In the genomic region with DNA sequence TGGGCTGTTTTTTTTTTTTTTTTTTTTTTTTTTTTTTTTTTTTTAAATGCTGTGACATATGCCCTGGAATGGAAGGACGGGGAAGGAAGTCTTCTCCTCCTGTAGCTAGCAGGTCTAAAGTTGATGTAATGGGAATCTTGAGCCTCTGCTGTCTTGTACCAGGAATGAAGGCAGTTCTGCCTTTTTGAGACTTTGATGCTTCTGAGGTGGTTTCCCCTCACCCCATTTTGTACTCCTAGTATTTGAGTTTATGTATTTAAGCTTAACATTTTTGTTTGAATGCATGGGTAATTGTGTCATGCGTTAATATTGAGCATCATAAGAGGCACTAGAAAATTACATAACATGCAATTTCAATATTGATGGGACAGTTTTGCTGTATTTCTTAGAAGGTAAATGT, we compare ENCODE assay signal across 9 mouse cellular contexts. TPM values are rescaled to one million over a fixed set of nuclear protein-coding genes. Genes with fewer than 3 reads are reported as not detected.
A peak's percentile ranks its signal among the peaks of the same experiment; 100 is the strongest.
DNase-seq lines count a peak whose midpoint lies in the region; ATAC-seq and TF ChIP-seq lines count a peak whose summit lies in the region.
"Had no signal": no experiment of that assay in that cellular context is flagged by ENCODE, and none has a peak within 500 bp of the region (broad histone marks: within the 10 kb centered on the region; RNA-seq: fewer than 3 reads in every experiment).

No protein-coding gene starts in this region.

- TF ChIP-seq POLR2A in myocyte (IDR thresholded peaks at IDR 0.05; ENCODE audit: insufficient read length, low read depth): no peak

- intact Hi-C loops in left cerebral cortex, adult 2 months (cut with DNase I): no loop called here

- no peak overlapping the region for H3ac ChIP-seq in myocyte (ENCODE audit: control insufficient read depth, insufficient read length)

- H3K79me2 ChIP-seq in myocyte (ENCODE audit: control insufficient read depth, insufficient read depth): peaks cover 59% of the 10 kb centered on the region

- H3K4me3 ChIP-seq in left cerebral cortex, adult 2 months: peak overlapping the region; percentile 66
- H3K4me3 ChIP-seq in forebrain, embryonic 11.5 days (ENCODE audit: low read depth, low read length): 0 out of 2 replicates have a peak overlapping the region, but pooled peaks have one; percentile 6
- peak overlapping the region; percentile 15; the same call in 1 of the 2 replicates for H3K4me3 ChIP-seq in hindbrain, embryonic 16.5 days (ENCODE audit: low read length)
- H3K4me3 ChIP-seq in myocyte: peak overlapping the region; percentile 49

- peaks cover 4% of the 10 kb centered on the region for H3K36me3 ChIP-seq in forebrain, embryonic 11.5 days (ENCODE audit: control insufficient read depth, insufficient read depth, low read length)
- H3K36me3 ChIP-seq in hindbrain, embryonic 16.5 days (ENCODE audit: control insufficient read depth, insufficient read depth, low read length): no peaks in the 10 kb centered on the region
- no peaks in the 10 kb centered on the region for H3K36me3 ChIP-seq in myocyte (ENCODE audit: control insufficient read depth, insufficient read depth)

- no peak overlapping the region for H3K9ac ChIP-seq in forebrain, embryonic 11.5 days (ENCODE audit: low read length)
- H3K9ac ChIP-seq in hindbrain, embryonic 16.5 days (ENCODE audit: low read depth, low read length): no peak overlapping the region

- H3K4me2 ChIP-seq in forebrain, embryonic 11.5 days (ENCODE audit: low read depth, low read length, severe bottlenecking): peak overlapping the region; percentile 26; the same call in 1 of the 2 replicates
- peak overlapping the region; percentile 39 for H3K4me2 ChIP-seq in hindbrain, embryonic 16.5 days (ENCODE audit: low read length)
- peak overlapping the region; percentile 60 for H3K4me2 ChIP-seq in myocyte (ENCODE audit: low read depth)

- TF ChIP-seq CTCF in left cerebral cortex, adult 2 months (IDR thresholded peaks at IDR 0.05): no peak

- no peaks in the 10 kb centered on the region for H3K27me3 ChIP-seq in forebrain, embryonic 11.5 days (ENCODE audit: control insufficient read depth, insufficient read depth, low read length)
- no peaks in the 10 kb centered on the region for H3K27me3 ChIP-seq in hindbrain, embryonic 16.5 days (replicated peaks; ENCODE audit: control insufficient read depth, insufficient read depth, low read length)
- H3K27me3 ChIP-seq in myocyte (ENCODE audit: control insufficient read depth, insufficient read depth, insufficient read length): no peaks in the 10 kb centered on the region

- DNase-seq in left cerebral cortex, adult 2 months (ENCODE audit: extremely low spot score in 1 of 2, low spot score in 2 of 2): no peak
- DNase-seq in left cerebral cortex, adult 9 months (ENCODE audit: low spot score in 2 of 2): no peak
- no peak for DNase-seq in forebrain, embryonic 11.5 days (ENCODE audit: low spot score)
- DNase-seq in embryo, embryonic 11 days: no peak
- no peak for DNase-seq in urinary bladder, postnatal 36 days (ENCODE audit: low spot score in 2 of 2)
- DNase-seq: kidney, adult 9 months; thymus, adult 2 months had no signal

- ATAC-seq in forebrain, embryonic 11.5 days (replicated peaks; ENCODE audit: low FRiP score): no peak
- no peak for ATAC-seq in hindbrain, embryonic 16.5 days

- WGBS in forebrain, embryonic 11.5 days: 81% methylated on average over 2 of the region's 2 CpGs
- WGBS in hindbrain, embryonic 16.5 days: 68% methylated on average over 2 of the region's 2 CpGs

- H3K27ac ChIP-seq in left cerebral cortex, adult 2 months: no peak overlapping the region; the same call in 1 of the 2 replicates
- no peak overlapping the region for H3K27ac ChIP-seq in forebrain, embryonic 11.5 days (ENCODE audit: low read depth, low read length)
- no peak overlapping the region for H3K27ac ChIP-seq in hindbrain, embryonic 16.5 days (ENCODE audit: low read depth, low read length)

- H3K9me3 ChIP-seq in forebrain, embryonic 11.5 days (ENCODE audit: control insufficient read depth, low read length): no peaks in the 10 kb centered on the region; the same call in 1 of the 2 replicates
- no peaks in the 10 kb centered on the region for H3K9me3 ChIP-seq in hindbrain, embryonic 16.5 days (ENCODE audit: control insufficient read depth, low read length)

- H3K4me1 ChIP-seq in forebrain, embryonic 11.5 days (replicated peaks; ENCODE audit: control insufficient read depth, insufficient read depth, low read length): no peaks in the 10 kb centered on the region
- H3K4me1 ChIP-seq in hindbrain, embryonic 16.5 days (ENCODE audit: control insufficient read depth, insufficient read depth, low read depth, low read length): peaks cover 3% of the 10 kb centered on the region

TF ChIP-seq in myocyte, 11 proteins besides CTCF, POLR2A, EP300 and RAD21:
- TF ChIP-seq E2F4 (IDR thresholded peaks at IDR 0.05; ENCODE audit: insufficient read depth) (no peak), SRF (IDR thresholded peaks at IDR 0.05; ENCODE audit: control insufficient read depth, insufficient read length, low read depth) (no peak), MYOG (IDR thresholded peaks at IDR 0.05; ENCODE audit: control insufficient read depth in 1 of 3, insufficient read depth in 1 of 3, insufficient read length in 2 of 3, low read depth in 2 of 3) (no peak), USF1 (IDR thresholded peaks at IDR 0.05; ENCODE audit: low read depth) (no peak), POLR2AphosphoS2 (IDR thresholded peaks at IDR 0.05; ENCODE audit: insufficient read length, low read depth) (no peak), TCF3 (IDR thresholded peaks at IDR 0.05; ENCODE audit: insufficient read length, low read depth) (no peak), MAX (IDR thresholded peaks at IDR 0.05; ENCODE audit: low read depth) (no peak), TCF12 (IDR thresholded peaks at IDR 0.05; ENCODE audit: insufficient read depth, poor library complexity, severe bottlenecking) (no peak), REST (IDR thresholded peaks at IDR 0.05; ENCODE audit: insufficient read depth, insufficient read length) (no peak)
TF ChIP-seq in myocyte: peak in this region for 0.

RNA-seq across cellular contexts. Expression of a gene that starts 14.4 kb away (rescaled TPM):
- total RNA-seq in left cerebral cortex, adult 2 months (2021): 100 to 1,000 TPM; 119 to 122 TPM
- polyA plus RNA-seq in forebrain, embryonic 11.5 days (2014; fragmentation: Nextera tagmentation; extraction: Ambion mirVana): 57.8 and 66.6 TPM in 2 replicates
- 30.4 and 33.9 TPM in 2 replicates for polyA plus RNA-seq in hindbrain, embryonic 16.5 days (2015; fragmentation: Nextera tagmentation; extraction: Ambion mirVana)
- 11.6 TPM for polyA plus RNA-seq in myocyte (2012; fragmentation: generic; extraction: Trizol)

Comparison
In these comparisons a context has a peak if more than half of its experiments do, and no peak if none do; other contexts are left out.
1. H3K4me3 ChIP-seq: peak in every context shown above with its lines; median percentile 66 in left cerebral cortex, adult 2 months; 49 in myocyte; 15 in hindbrain, embryonic 16.5 days; 6 in forebrain, embryonic 11.5 days.